Mouse (Mus musculus) thymus, postnatal 36 days (tissue): ENCODE data around the gene Pecr.
"Not testable (repeated sequence)": the region's sequence is repeated elsewhere in the genome, so short reads cannot be mapped to it uniquely, and the experiment has no call there.

Experiments used
- DNase-seq, 2 experiments: peaks; one replicate each; pipeline ENCODE4 v3.0.0; 2022; ENCODE audit warnings: mixed read lengths in 2 of 2

The Pecr gene

GRCm38 (mm10) chr1:72287893-72288292 is 3.8 kb upstream of the Pecr start:
- DNase-seq: no peak

- DNase-seq: no peak
These were observed 2.8 kb upstream of the Pecr start for GRCm38 (mm10) chr1:72286904-72287303.

- no peak for DNase-seq
These were observed 425 bp upstream of the Pecr start for GRCm38 (mm10) chr1:72284539-72284938.

- no peak for DNase-seq
These were observed 1.5 kb downstream of the Pecr start for GRCm38 (mm10) chr1:72282604-72283003.

- no peak for DNase-seq
These were observed 6.0 kb downstream of the Pecr start for GRCm38 (mm10) chr1:72278085-72278484.

- no peak for DNase-seq
These were observed 21.0 kb downstream of the Pecr start for GRCm38 (mm10) chr1:72263099-72263498.

GRCm38 (mm10) chr1:72256381-72257256 is 27.5 kb downstream of the Pecr start:
- DNase-seq: no peak

GRCm38 (mm10) chr1:72255854-72256175 is 28.3 kb downstream of the Pecr start:
- no peak for DNase-seq

GRCm38 (mm10) chr1:72255062-72255853 is 28.9 kb downstream of the Pecr start:
- DNase-seq: peak; percentile 25 to 49

GRCm38 (mm10) chr1:72254545-72255061 is 29.5 kb downstream of the Pecr start:
- peak; percentile 85 to 86 for DNase-seq

GRCm38 (mm10) chr1:72253881-72254491 is 30.1 kb downstream of the Pecr start:
- DNase-seq: peak in 1 of 2 experiments; percentile 12

- no peak for DNase-seq
These were observed 32.3 kb downstream of the Pecr start for GRCm38 (mm10) chr1:72251806-72252205.

GRCm38 (mm10) chr1:72248226-72248737 is 35.8 kb downstream of the Pecr start:
- not testable (repeated sequence) for DNase-seq

GRCm38 (mm10) chr1:72244317-72245036 is 39.6 kb downstream of the Pecr start:
- no peak for DNase-seq

GRCm38 (mm10) chr1:72243656-72244316 is 40.3 kb downstream of the Pecr start:
- DNase-seq: peak; percentile 95

- no peak for DNase-seq
These were observed 41.5 kb downstream of the Pecr start for GRCm38 (mm10) chr1:72242581-72243143.

- not testable (repeated sequence) for DNase-seq
These were observed 45.0 kb downstream of the Pecr start for GRCm38 (mm10) chr1:72239113-72239512.

- DNase-seq: no peak
These were observed 46.0 kb downstream of the Pecr start for GRCm38 (mm10) chr1:72238016-72238580.

GRCm38 (mm10) chr1:72237007-72237775 is 46.9 kb downstream of the Pecr start:
- peak in 1 of 2 experiments; percentile 23 for DNase-seq

GRCm38 (mm10) chr1:72236363-72237006 is 47.6 kb downstream of the Pecr start:
- peak; percentile 51 to 59 for DNase-seq
